Mouse (Mus musculus): ENCODE data around the gene Clca2. TPM values are rescaled to one million over a fixed set of nuclear protein-coding genes. Genes with fewer than 3 reads are reported as not detected.

The Clca2 gene
- polyA plus RNA-seq, 1 experiment from 2014 or later = 0.04 TPM

DNA sequence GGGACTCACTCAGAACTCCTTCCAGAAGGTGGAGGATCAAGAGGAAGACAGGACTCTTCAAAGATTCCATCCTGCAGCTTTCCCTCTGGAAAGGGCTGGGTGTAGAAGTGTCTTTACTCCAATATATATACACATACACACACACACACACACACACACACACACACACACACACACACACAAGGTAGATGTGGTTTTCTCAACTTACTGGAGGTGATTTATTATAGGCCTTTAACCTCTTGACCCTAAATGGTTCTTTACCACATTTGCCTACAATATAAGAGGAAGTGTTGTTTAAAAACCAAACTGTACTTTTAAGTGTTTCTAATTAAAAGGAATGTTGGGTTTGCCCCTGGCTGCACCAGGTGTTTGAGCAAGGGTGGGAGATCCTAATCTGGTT, 66.6 kb downstream of the Clca2 start, which contains the start of gene Clca1:
Gene Clca1 (minus strand): TSS at position 101 of the 400 bp plus-strand sequence.
- Histone ChIP-seq H3K9me3 (ENCODE audit: control insufficient read depth, low read length) (no peaks in the 10 kb centered on the region), H3K27ac (replicated peaks in 1 of 2; ENCODE audit: control insufficient read depth in 1 of 2, insufficient read depth in 1 of 2, low read depth in 2 of 2, low read length in 2 of 2) (no peak within 1 kb of the TSS), H3K4me1 (ENCODE audit: control insufficient read depth in 2 of 2, insufficient read depth in 2 of 2, low read length in 2 of 2) (no peaks in the 10 kb centered on the region), H3K36me3 (ENCODE audit: control insufficient read depth, insufficient read depth, low read length) (no peaks in the 10 kb centered on the region), H3K4me3 (ENCODE audit: control insufficient read depth in 1 of 2, insufficient read depth in 1 of 2, low read depth in 1 of 2, low read length in 2 of 2) (no peak within 1 kb of the TSS), H3K9ac (ENCODE audit: low read length) (no peak within 1 kb of the TSS), H3K27me3 (ENCODE audit: control insufficient read depth, insufficient read depth, low read length) (no peaks in the 10 kb centered on the region), H3K4me2 (ENCODE audit: low read length) (no peak within 1 kb of the TSS)
- ATAC-seq (ENCODE audit: insufficient number of reproducible peaks, insufficient read depth, low FRiP score, low read depth) = no peak

GRCm38 (mm10) chr3:145028036-145028435, 71.2 kb downstream of the Clca2 start:
- H3K4me1 ChIP-seq (ENCODE audit: control insufficient read depth in 2 of 2, insufficient read depth in 2 of 2, low read length in 2 of 2) = no peaks in the 10 kb centered on the region; a peak in 1 of 4 replicates
- H3K9ac ChIP-seq (ENCODE audit: low read length) = no peak overlapping the region
- no peaks in the 10 kb centered on the region for H3K9me3 ChIP-seq (ENCODE audit: control insufficient read depth, low read length)
- no peak for ATAC-seq (ENCODE audit: insufficient number of reproducible peaks, insufficient read depth, low FRiP score, low read depth)
- H3K27me3 ChIP-seq (ENCODE audit: control insufficient read depth, insufficient read depth, low read length) = no peaks in the 10 kb centered on the region
- H3K4me2 ChIP-seq (ENCODE audit: low read length) = no peak overlapping the region
- no peak overlapping the region for H3K27ac ChIP-seq (replicated peaks in 1 of 2; ENCODE audit: control insufficient read depth in 1 of 2, insufficient read depth in 1 of 2, low read depth in 2 of 2, low read length in 2 of 2)
- no peak overlapping the region for H3K4me3 ChIP-seq (ENCODE audit: control insufficient read depth in 1 of 2, insufficient read depth in 1 of 2, low read depth in 1 of 2, low read length in 2 of 2)
- no peaks in the 10 kb centered on the region for H3K36me3 ChIP-seq (ENCODE audit: control insufficient read depth, insufficient read depth, low read length)
- 47% methylated on average over 3 of the region's 3 CpGs for WGBS

DNA sequence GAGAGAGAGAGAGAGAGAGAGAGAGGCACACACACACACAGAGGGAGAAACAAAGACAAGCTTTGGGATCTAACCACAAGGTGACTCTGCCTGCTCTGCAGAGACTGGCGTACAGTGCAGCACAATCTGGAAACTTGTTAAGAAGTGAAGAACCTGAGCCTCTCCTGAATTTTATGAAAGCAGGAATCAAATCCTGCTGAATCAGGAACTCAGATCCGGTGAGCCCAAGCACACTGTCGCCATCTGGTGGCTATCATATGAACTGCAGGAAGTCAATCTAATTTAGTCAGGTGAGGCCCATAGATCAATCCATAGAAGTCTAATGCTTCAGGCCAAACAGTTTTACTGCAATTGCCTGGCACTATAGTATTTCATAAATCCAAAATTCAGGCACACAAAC, 72.5 kb downstream of the Clca2 start:
- ATAC-seq (ENCODE audit: insufficient number of reproducible peaks, insufficient read depth, low FRiP score, low read depth) = no peak
- no peaks in the 10 kb centered on the region; a peak in 1 of 4 replicates for H3K4me1 ChIP-seq (ENCODE audit: control insufficient read depth in 2 of 2, insufficient read depth in 2 of 2, low read length in 2 of 2)
- H3K27ac ChIP-seq (replicated peaks in 1 of 2; ENCODE audit: control insufficient read depth in 1 of 2, insufficient read depth in 1 of 2, low read depth in 2 of 2, low read length in 2 of 2) = no peak overlapping the region
- H3K9me3 ChIP-seq (ENCODE audit: control insufficient read depth, low read length) = no peaks in the 10 kb centered on the region
- no peaks in the 10 kb centered on the region for H3K27me3 ChIP-seq (ENCODE audit: control insufficient read depth, insufficient read depth, low read length)
- no peaks in the 10 kb centered on the region for H3K36me3 ChIP-seq (ENCODE audit: control insufficient read depth, insufficient read depth, low read length)
- WGBS = 34% methylated on average over 3 of the region's 3 CpGs
- H3K4me3 ChIP-seq (ENCODE audit: control insufficient read depth in 1 of 2, insufficient read depth in 1 of 2, low read depth in 1 of 2, low read length in 2 of 2) = no peak overlapping the region
- H3K4me2 ChIP-seq (ENCODE audit: low read length) = no peak overlapping the region
- no peak overlapping the region for H3K9ac ChIP-seq (ENCODE audit: low read length)

Other genes starting within 250 kb of the Clca2 start
- not detected in 2 replicates for gene Clca4b, start 166.9 kb downstream of the Clca2 start, polyA plus RNA-seq (2014; fragmentation: Nextera tagmentation; extraction: Ambion mirVana)
- not detected in 2 replicates for gene Clca4a, start 124.4 kb downstream of the Clca2 start, polyA plus RNA-seq (2014; fragmentation: Nextera tagmentation; extraction: Ambion mirVana)
- 0.08 TPM in 1 of 2 replicates, not detected in the other for gene Clca1, start 66.7 kb downstream of the Clca2 start, polyA plus RNA-seq (2014; fragmentation: Nextera tagmentation; extraction: Ambion mirVana)
- 10.3 and 15.2 TPM in 2 replicates for gene Odf2l, start 19.1 kb upstream of the Clca2 start, polyA plus RNA-seq (2014; fragmentation: Nextera tagmentation; extraction: Ambion mirVana)
- 0.40 and 0.57 TPM in 2 replicates for gene Col24a1, start 193.0 kb upstream of the Clca2 start, polyA plus RNA-seq (2014; fragmentation: Nextera tagmentation; extraction: Ambion mirVana)